Mouse (Mus musculus) small intestine, adult 2 months (tissue): ENCODE data around the gene Gm49387.

ENCODE experiments used
- CTCF ChIP-seq: fragments of 200-500 bp; IDR thresholded peaks from 2 replicates; pipeline ENCODE4 v1.5.1; 2012; ENCODE audit warnings: low read depth, mild to moderate bottlenecking, control low read depth, inconsistent platforms, low read length, moderate library complexity, mixed read lengths; ENCODE audit not compliant: insufficient replicate concordance, insufficient read length; ENCODE audit errors: extremely low read depth
- POLR2A ChIP-seq: fragments of 200-500 bp; IDR thresholded peaks from 2 replicates; pipeline ENCODE4 v1.6.1; 2012; ENCODE audit warnings: low read depth, mild to moderate bottlenecking, control low read depth, inconsistent platforms, low read length, moderate library complexity

- TF ChIP-seq POLR2A, result no peak
- no peak for TF ChIP-seq CTCF
Measured at GRCm38 (mm10) chr14:31560886-31561285, 79.8 kb downstream of the Gm49387 start.
